Mouse (Mus musculus): ENCODE measurements around the gene Sp100. TPM values are rescaled to one million over a fixed set of nuclear protein-coding genes. Genes with fewer than 3 reads are reported as not detected.

Sp100 gene
- total RNA-seq, 2 experiments from 2014 or later = 1.5 to 2.0 TPM

DNA sequence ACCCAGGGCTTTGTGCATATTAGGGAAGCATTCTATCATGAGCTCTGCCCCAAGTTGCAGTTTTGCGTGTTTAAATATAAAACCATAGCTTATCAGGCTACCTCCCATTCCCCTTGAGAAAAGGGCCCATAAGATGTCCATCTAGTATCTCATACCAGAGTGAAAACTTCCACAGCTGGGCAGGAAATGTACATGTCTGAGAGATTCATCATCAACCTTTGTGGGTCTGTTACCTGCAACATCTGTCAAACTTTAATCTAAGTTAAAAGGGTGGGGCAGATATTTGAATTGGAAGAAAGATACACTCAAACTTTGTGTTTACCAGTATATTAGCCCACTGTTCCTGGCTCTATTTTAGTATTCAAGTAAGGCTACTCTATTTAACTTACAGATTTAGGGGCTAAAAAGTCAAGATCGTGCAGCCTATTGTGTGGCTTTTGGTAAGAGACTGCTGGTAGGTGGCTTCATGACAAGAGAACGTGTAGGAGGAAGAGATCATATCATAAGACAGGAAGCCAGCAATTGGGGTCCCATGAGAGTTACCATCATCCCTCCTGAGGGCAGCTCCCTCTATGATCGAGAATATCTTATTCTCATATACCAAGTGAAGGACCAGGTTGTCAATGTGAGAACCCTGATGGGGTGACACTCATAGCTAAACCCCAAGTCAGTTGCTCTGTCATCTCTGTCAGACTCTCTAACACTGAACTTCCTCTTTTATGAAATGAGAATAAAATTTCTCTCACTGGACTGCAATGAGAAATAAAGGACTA, 48.1 kb downstream of the Sp100 start:
- no peak for DNase-seq (ENCODE audit: low spot score in 2 of 2)

DNA sequence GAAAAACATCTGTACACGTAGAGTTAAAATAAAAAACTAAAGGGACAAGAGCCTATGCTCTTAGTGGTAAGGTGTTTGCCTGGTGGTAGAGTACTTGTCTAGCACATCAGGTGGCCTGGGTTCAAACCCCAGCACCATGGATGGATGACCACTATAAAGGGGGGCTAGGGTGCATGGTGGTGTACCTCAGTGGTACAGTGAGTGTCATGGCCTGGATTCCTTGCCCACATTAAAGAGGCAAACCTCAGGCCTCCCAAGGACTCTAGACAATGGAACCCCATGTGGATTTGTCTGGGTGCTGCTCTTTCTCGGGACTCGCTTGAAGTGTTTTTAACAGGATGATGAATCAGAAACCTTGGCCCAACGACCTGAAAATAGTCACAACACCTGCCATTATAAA, 52.7 kb downstream of the Sp100 start:
- no peak for DNase-seq (ENCODE audit: low spot score in 2 of 2)

DNA sequence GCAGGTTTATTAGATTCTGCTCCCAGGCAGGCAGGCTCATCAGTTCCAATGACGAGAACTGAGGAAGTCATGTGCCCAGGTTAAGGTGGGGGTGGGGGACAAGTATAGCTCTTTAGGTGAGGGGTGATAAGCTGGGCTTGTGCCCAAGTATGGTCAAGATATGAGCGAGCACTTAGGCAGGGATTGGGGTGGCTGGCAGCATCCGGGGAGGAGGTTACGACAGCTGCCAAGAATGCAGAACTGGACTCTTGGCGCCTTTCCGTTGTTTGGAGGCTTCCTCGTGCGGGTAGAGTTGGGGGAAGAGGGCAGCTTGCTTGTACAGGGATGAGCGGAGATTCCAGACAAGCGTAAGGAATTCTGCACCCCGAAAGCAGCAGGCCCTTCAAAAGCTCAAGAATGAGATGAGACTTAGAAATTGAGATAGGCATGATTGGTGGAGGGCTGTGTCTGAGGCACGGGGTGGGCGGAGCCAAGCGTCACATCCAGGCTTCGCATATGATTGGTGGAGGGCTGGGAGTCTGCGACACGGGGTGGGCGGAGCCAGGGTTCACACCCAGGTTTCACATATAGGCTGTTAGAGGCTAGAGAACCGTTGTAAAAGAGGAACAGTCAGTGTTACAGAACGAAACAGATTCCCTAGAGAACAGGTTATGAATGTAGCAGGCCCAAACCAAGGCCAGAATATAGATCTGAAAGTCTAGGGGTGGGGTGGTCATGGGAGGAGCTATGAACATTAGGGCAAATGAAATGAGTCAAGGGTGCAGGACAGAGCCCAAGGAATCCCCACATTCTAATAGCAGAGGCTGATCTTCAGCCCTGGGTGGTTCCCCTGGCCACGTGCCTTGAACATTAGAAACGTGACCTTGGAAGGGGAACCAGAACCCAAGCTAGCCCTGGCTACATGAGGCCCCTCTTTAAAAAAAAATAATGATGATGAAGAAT, 53.7 kb downstream of the Sp100 start:
- peak; percentile 29 to 73 for DNase-seq (ENCODE audit: low spot score in 2 of 2)

DNA sequence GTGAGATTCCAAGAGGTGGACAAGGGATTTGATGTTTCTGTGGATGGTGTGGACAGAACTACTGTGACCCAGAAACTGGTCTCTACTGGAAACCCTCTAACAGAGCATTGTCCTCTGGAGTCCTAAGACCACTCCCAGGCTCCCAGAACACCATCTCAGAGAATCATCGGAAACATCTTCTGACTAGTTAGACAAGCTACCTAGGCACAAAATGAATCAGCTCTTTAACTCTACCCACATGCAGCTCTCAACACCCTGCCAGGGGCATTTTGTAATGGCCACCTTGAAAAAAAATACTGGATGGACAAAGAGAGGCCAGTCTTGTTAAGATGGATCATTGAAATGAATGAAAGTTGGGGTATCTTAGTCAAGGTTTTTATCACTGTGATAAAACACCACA, 55.8 kb downstream of the Sp100 start:
- DNase-seq (ENCODE audit: low spot score in 2 of 2) = no peak

DNA sequence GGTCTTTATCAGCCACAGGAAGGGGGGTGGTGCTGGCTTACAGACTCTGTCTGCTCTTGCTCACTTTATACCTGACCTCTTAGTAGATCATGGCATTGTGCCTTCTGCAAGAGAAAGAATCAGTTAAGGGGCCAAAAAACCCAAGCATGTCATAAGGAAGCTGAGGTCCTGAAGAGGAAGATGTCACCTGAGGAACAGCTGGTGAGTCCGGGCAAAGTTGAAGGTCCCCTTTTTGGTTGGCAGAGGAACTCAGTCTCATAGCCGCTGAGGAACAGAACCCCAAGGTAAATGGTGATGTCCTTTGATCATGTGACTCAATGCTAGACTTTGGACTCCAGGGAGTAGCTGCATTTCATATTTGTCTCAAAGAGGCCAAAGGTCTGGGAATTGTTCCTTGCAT, 57.0 kb downstream of the Sp100 start:
- no peak for DNase-seq (ENCODE audit: low spot score in 2 of 2)

DNA sequence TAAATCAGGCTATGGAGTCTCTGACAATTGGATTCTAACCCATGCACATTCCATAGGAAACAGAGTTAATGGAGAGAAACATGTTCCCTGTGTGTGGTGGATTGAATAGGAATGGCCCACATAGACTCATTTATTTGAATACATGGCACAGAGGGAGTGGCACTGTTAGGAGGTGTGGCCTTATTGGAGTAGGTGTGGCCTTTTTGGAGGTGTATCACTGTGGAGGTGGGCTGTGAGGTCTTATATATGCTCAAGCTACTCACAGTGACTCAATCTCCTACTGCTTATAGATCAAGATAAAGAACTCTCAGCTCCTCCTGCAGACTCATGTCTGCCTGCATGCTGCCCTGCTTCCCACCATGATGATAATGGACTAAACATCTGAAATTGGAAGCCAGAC, 64.7 kb downstream of the Sp100 start:
- DNase-seq (ENCODE audit: low spot score in 2 of 2) = no peak

DNA sequence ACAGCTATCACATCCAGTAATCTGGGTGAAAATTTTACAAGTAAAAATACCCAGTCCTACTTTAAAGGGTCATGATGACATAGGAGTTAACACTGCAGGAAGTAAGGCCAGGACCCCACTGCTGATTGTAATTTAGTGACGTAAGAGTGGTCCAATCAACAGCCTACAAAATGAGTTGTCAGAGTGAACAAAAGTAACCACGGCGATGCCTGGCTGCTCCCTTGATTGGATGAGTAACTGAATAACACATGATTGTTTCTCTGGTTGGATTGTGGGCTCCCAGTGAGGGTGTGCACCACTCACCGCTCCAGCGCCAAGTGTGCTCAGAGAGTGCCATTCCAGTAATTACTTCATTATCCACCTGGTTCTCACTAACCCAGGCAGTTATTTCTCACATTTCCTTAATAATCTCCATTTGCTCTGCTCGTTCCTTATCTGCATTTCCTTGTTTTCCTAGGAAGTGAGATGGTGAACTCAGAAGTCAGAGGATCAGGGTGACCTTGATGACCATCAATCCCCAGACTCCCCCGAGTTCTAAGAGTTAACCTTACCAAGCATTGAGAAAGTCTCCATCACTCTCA, 66.7 kb downstream of the Sp100 start:
- no peak for DNase-seq (ENCODE audit: low spot score in 2 of 2)

DNA sequence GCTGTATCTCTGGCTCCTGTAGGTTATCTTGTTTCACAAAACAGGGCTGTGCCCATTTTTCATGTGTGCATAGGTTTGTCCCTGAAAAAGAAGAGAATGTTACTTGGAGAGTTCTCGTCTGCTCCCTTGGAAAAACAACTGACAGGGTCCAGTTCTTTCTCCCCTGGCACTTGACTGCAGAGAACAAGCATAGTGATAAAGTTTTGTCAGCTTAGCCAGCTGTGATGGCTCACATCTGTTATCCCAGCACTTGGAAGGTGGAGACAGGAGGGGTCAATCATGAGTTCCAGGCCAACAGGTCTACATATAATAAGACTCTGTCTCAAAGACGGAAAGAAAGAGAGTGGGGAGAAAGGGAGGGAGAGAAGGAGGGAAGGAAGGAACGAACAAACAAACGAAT, 69.3 kb downstream of the Sp100 start:
- DNase-seq (ENCODE audit: low spot score in 2 of 2) = no peak

DNA sequence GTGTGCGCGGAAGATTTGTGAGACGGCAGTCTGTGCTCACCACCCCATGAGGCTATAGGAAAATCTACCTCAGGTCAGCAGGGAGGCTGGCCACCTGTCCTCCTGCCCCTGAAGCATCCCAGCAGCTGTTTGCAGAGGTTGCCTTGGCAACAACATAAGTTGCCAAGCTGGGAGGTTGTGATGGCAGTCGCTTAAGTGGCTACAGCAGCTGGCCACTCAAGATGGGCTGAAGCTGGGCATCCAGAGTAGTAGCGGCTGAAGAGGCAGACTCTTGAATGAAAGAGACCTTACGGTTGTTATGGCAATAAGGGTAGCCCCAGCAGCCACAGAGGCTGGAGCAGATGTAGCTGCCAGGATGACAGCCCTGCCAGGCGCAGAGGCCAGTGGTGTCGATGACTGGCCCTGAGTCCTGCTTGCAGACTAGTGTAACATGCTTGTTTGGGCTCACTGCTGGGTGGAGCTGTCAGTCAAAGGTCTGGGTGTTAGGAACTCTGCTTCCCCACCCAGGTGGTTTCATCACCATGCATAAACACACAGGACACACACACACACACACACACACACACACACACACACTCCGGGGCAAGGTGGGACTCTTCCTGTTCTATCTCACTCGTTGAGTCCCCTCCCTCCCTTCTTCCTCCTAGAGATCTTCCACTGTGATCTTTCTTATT, 70.6 kb downstream of the Sp100 start:
- DNase-seq (ENCODE audit: low spot score in 2 of 2) = no peak

DNA sequence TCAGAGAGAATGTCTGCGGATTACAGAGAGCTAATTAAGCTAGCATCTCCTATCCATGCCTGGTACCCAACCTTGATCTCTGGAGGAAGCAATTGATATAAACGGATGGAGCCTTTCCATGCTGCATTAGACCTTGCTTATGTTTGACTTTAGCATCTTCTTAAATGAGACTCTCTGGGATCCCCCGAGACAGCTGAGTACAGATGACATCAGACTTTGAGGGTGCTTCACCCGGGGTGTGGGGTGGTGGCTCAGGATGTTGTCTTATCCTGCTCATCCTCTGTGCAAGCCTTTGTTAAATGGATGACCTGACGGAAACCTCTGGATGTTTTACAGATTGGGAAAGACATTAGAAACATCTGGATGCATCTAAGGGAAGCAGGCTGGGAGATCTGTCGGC, 80.7 kb downstream of the Sp100 start:
- no peak for DNase-seq (ENCODE audit: low spot score in 2 of 2)

DNA sequence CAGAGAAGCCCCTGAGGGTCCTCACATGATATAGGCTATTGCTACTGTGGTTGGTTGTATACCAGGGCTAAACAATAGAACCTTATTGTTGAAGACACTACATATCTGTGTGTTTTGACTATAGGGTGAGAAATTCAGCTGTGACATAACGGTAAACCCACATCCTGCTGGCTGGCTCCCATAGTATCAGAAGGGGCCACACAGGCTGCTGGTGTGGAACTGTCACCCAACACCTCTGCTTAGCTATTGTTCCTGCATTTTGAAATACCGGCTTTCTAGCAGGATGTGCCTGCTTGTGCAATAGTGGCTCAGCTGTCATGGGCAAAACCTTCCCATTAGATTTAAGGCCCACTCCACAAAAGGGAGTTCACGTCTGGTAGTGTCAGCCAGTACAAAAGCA, 82.8 kb downstream of the Sp100 start:
- DNase-seq (ENCODE audit: low spot score in 2 of 2) = no peak

DNA sequence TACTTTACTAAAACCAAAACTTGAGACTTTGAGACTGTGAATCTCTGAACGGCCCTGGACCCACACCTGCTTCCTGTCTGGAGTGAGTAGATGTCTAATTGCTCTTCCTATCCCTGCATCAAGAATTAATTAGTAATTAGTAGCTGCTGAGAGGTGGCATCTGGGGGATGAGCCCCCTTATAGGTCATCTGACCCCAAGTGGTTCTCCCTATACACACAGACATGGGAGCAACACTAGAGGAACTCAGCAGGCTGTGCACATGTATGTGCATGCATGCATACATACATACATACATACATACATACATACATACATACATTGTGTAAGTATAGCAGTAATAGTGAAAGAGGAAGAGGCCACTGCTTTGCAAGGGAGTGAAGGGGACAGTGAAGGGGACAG, 84.7 kb downstream of the Sp100 start:
- DNase-seq (ENCODE audit: low spot score in 2 of 2) = no peak

DNA sequence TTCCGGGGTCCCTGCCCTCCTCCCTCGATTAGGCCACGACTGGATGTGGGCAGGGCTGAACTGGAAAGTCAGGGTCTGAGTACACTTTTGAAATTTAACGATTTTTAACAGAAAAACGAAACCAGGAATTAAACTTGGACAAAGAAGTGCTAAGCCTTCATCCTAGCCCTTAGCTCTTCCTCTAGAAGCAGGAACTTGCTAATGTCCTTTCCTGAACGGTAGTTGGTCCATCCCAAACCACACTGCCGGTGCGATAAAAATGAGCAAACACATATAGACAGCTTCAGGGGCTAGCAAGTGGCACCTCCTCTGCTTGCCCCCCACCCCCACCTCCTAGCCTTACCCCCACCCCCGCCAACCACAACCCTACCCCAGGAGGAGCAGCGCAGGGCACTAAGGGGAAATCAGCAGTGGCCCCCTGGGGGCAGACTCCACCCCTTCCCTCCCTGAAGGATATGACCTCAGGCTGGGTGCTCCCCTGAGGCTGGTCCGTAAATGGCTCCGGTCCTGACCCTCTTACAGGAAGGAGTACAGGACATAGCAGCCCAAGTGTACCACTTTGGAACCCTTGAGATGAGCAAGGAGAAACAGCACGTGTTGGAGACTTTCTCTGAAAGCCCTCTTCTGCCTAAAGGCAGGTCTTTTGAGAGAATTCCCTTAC, 85.8 kb downstream of the Sp100 start:
- DNase-seq (ENCODE audit: low spot score in 2 of 2) = peak in 1 of 2 experiments; percentile 20

DNA sequence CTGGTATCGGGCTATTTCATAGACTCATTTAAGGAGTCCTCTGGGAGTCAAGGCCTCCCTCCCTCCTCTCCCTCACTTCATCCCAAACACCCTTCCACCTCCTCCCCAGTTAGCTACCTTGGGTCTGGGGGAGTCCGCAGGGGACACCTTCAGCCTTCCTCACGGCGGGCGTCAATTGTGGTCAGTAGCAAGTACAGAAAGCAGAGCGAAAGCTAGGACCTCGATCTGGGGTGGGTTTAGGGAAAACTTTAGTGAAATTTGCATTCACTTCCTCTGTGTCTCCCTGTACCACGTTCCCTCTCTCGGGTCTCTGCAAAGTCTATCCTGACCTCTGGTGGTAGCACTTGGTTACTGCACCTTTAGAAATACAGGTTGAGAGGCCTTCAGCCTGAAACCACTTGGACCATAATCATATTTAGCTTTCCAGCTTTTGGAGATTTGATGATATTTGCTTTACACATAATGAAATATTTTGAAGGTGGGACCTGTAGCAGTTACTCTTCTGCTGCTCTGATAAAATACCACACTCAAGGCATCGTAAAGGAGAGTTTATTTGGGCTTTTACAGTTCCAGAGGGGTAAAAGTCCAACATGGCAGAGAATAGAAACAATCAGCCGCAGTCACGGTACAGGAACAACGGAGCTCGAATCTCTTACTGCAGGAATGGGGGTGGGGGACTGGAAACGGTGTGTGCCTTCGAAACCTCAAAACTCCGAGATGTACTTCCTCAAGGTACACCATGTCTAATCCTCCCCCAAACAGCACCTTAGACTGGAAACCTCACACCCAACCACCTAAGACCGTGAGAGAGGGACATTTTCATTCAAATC, 86.8 kb downstream of the Sp100 start:
- peak; percentile 48 to 65 for DNase-seq (ENCODE audit: low spot score in 2 of 2)

DNA sequence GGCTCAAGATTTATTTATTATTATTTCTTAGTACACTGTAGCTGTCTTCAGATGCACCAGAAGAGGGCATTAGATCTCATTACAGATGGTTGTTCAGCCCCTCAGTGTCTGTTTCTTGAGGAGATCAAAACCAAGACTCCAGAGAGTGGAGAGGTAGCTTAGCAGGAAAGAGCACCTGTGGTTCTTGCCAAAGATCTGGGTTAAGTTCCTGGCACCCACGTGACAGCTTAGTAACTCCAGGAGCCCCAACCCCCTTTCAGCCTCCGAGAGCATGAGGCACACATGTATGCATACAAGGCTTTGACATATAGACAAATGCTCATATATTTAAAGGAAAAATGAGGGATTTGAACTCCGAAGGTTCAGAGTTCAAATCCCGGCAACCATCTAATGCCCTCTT, 89.2 kb downstream of the Sp100 start:
- DNase-seq (ENCODE audit: low spot score in 2 of 2) = no peak

DNA sequence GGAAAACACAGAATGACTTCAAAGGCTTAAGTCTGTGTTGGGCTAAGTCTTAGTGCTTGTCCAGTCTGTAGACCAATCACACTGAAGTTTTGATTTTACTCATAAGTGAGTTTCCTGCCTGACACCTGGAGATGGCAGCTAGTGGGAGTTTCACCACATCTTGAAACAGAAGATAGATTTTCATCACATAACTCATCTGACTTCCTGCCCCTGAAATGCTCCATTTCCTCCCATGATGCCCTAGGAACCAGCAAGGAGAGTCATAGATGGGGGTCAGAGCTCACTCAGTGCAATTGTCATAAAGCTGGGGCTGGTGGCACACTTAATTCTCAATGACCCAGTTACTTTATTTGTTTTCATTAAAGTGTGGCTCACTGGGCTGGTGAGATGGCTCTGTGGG, 90.0 kb downstream of the Sp100 start:
- no peak for DNase-seq (ENCODE audit: low spot score in 2 of 2)

DNA sequence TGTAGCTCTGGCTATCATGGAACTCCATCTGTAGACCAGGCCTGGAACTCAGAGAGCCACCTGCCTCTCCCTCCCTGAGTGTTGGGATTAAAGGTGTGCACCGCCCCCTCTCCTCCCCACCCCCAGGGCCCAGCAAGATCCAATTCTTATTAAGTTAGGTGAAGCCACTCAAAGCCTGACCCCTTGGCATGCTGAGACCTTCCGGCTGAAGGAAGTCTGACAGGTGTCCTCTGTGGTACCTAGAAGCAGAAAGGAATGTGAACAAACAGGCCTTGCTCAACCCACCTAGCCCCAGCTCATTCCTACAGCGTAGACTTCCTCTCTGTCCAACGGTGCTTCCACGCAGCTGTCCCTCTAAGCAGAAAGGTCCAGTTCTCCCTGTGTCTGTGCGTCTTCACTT, 91.1 kb downstream of the Sp100 start:
- DNase-seq (ENCODE audit: low spot score in 2 of 2) = no peak

DNA sequence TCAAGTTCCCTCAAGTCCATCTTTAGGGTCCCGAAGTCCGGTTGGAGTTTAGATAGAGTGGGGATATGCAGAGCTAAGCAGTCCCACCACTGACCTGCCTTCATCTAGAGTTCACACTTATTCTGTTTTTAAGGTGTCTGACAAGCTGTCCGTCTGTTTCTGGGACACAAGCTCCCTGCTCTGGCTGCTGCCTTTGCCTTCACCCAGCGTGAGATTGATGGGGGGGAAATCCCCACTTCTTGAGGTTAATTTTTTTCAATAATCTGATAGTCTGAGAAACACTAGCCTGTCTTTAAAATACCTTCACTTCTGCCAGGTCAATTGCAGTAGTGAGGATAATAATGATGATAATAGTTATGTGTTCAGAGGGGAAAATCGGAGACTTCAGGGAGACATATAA, 92.5 kb downstream of the Sp100 start:
- DNase-seq (ENCODE audit: low spot score in 2 of 2) = no peak

DNA sequence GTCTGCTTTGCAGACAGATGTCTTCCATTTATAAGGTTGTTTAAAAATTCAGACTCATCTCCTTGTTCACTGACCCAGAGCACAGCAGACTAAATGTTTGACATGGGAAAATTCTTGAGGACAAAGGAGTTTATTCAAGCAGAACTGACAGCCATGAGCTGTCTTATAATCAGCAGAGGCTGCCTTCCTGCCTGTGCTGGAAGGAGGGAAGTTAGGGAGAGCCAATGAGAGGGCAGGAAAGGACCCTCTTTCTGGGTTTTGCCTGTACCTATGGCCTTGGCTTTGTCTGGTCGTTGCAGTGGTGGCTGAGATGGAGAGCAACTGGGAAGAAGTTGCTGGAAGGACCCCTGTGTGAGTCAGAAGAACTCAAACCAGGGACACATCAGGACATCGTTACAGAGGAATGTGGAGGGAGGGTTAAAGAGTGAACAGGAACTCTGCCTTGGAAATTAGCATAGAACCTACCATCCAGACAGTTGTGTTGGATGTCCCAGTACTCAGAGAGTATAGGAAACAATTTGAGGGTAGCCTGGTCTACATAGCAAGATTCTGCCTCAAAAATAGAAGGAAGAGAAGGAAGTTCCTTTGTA, 93.2 kb downstream of the Sp100 start:
- DNase-seq (ENCODE audit: low spot score in 2 of 2) = no peak

DNA sequence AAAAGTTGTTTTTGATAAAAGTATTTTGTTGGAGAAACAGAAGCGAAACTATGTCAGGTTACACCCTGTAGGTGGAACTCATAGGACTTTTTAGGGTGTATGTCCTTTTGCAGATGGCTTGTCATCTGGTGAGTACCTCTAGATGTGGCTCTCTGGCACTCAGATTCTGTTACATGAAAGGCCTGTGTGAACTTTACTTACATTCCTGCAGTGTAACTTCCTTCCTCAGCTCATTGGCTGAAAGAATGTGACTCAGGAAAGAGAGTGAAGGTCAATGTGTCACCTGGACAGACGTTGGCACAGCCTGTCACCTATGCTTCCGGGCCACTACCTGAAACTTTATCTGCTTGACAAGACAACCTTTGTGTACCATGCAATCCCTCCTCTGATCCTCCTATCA, 94.8 kb downstream of the Sp100 start:
- no peak for DNase-seq (ENCODE audit: low spot score in 2 of 2)

Measured in gastrocnemius, postnatal 4 days (tissue).